Mouse (Mus musculus) myocyte (in vitro differentiated cells): ENCODE data around the gene Myo9a.
A peak's percentile ranks its signal among the peaks of the same experiment; 100 is the strongest.

ENCODE experiments used
- E2F4 ChIP-seq: IDR thresholded peaks from one replicate; pipeline ENCODE4 v1.6.1; 2011; ENCODE audit warnings: mild to moderate bottlenecking, control low read depth, moderate library complexity; ENCODE audit not compliant: insufficient read depth
- MAX ChIP-seq: IDR thresholded peaks from one replicate; pipeline ENCODE4 v1.6.1; 2011; ENCODE audit warnings: low read depth, mild to moderate bottlenecking, control low read depth
- MYOG ChIP-seq, 3 experiments: IDR thresholded peaks; one replicate each; pipeline ENCODE4 v1.6.1; 2011; ENCODE audit warnings: control low read depth in 2 of 3, low read depth in 2 of 3, mild to moderate bottlenecking in 2 of 3; ENCODE audit not compliant: insufficient read length in 2 of 3, control insufficient read depth in 1 of 3, insufficient read depth in 1 of 3
- POLR2A ChIP-seq: IDR thresholded peaks from one replicate; pipeline ENCODE4 v1.6.1; 2011; ENCODE audit warnings: low read depth, mild to moderate bottlenecking, control low read depth, moderate library complexity; ENCODE audit not compliant: insufficient read length
- POLR2AphosphoS2 ChIP-seq: IDR thresholded peaks from one replicate; pipeline ENCODE4 v1.6.1; 2011; ENCODE audit warnings: low read depth, control low read depth; ENCODE audit not compliant: insufficient read length
- REST ChIP-seq: IDR thresholded peaks from one replicate; pipeline ENCODE4 v1.6.1; 2011; ENCODE audit warnings: mild to moderate bottlenecking, control low read depth, moderate library complexity; ENCODE audit not compliant: insufficient read depth, insufficient read length
- TCF12 ChIP-seq: IDR thresholded peaks from one replicate; pipeline ENCODE4 v1.6.1; 2011; ENCODE audit warnings: mild to moderate bottlenecking, control low read depth; ENCODE audit not compliant: poor library complexity, insufficient read depth, severe bottlenecking
- TCF3 ChIP-seq: IDR thresholded peaks from one replicate; pipeline ENCODE4 v1.6.1; 2011; ENCODE audit warnings: low read depth, control low read depth; ENCODE audit not compliant: insufficient read length
- USF1 ChIP-seq: IDR thresholded peaks from one replicate; pipeline ENCODE4 v1.6.1; 2011; ENCODE audit warnings: low read depth, mild to moderate bottlenecking, control low read depth, moderate library complexity

DNA sequence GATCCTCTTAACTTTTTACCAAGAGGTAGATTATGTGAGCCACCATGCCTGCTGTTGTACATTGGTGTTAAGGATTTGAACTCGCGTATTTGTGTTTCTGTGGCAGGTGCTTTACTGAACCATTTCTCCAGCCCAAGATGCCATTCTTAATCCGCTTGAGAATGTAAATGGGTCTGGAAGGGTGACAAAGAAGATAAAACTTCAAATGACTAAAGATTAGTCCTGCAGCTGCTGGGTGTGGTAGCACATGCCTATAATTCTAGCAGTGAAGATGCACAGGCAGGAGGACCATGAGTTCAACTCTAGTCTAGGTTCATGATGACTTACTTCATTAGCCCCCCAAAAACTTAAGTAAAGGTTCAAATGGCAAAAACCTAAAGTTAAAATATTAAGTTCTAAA is 6.8 kb upstream of the Myo9a start:
- TF ChIP-seq POLR2A (no peak), MAX (no peak), E2F4 (no peak), TCF3 (no peak), USF1 (no peak), MYOG (IDR thresholded peaks at IDR 0.05; ENCODE audit: control insufficient read depth in 1 of 3, insufficient read depth in 1 of 3, insufficient read length in 2 of 3, low read depth in 2 of 3) (peak in 1 of 3 experiments; percentile 49), POLR2AphosphoS2 (no peak), TCF12 (no peak), REST (no peak)
